Mouse (Mus musculus) natural killer cell, adult 2 months (primary cell): ENCODE data around the gene E030025P04Rik.

Experiments used
- DNase-seq, 2 experiments: peaks; one replicate each; pipeline ENCODE4 v3.0.0; 2022; ENCODE audit warnings: low spot score in 2 of 2

E030025P04Rik gene

DNA sequence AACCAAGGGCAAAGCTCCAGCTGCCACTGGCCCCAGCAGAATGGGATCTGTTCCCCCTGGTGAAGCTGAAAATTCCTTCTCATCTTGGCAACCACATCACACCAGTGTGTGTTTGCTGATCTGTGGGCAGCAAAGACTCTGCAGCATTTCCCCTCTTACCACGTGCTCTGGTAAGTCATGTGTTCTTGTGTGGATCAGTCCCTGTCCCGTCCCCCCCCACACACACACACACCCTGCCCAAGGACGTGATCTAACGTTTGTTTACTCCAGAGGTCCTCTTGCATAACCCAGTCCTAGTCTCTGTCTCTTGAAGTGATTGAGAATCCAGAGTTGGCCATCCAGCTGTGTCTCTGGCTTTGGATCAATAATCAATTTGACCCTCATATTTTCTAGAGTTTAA, at the start of gene E030025P04Rik:
Gene E030025P04Rik, minus strand, starts transcription at position 134 of the 400 bp plus-strand sequence.
- DNase-seq: no peak

DNA sequence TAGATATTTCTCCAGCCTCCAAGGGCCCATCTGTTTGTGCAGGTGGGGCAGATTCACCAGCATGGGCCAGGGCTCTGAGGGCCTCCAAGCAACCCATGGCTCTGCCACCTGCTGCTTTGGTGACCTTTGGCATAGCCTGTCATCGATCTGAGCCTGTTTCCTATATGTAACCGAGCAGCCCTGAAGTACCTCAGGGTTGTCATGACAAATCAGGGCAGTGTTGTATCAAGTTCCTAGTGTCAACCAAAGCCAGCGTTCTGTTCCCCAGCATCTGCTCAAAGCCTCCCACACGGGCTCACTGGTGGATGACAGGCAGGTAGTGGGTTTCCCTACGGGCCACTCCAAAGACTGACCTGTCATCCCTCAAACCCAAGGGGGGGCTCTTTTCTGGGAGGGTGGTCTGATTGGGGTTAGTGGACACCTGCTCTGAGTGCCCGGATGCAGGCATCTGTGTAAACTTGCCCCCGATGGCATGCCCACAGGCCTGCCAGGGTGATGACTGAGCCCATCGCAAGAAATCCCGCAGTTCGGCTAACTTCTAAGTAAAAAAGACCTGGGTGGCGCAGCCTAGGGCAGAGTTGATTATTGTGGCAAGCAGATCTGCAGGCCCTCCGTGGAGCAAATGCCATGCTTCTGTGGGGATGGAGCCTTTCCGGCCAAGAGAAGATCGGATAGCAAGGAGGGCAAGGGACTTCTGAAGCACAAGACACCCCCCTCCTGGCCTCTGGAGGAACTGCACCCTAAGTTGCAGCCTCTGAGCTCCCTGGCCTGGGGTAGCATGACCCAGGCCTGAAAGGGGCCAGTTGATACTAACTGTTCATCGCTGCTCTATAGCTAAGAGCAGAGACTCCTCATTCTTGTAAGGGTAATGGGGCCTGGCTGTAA, 48.7 kb upstream of the E030025P04Rik start:
- DNase-seq: peak; percentile 26 to 28

DNA sequence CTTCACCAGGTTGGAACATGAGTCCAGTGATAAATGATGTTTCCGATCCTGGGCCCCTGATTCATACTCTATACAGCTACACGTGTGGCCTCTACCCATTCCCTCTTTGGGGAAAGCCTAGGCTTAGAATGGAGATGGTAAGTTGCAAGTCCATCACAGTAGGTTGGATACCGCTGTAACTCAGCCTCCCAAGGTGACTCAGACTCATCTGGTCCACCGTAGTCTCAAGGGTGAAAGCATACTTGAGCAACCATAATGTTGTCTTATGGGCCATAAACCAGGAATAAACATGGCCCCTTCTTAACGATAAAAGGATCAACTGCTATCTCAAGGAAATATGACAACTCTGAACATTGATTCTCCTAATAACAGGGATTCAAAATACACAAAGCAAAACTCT, 44.1 kb upstream of the E030025P04Rik start:
- no peak for DNase-seq

DNA sequence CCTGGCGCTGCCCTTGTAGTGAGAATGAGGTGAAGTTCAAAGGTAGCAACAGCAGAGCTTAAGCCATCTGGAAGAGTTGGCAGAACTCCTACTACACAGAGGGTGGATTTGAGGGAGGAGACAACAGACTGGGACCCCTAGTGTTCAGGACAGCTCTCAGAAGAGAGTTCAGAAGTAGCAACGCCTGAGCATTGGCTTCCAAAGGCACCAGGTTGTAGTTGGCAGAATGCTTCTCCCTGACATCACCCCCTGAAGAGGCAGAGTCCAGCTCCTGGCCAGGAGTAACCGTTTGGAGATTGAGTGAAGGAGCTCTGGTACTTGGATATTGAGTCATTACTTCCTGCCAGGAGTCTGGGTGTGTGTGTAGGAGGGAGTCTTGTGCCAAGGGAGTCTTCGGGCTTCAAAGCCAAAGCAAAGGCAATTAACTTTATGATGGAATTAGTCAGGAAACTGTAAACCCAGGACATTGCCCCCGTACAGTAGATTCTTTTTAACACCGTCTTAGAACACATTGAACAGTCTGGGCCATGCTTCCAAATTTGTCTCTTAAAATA, 43.5 kb upstream of the E030025P04Rik start:
- no peak for DNase-seq

DNA sequence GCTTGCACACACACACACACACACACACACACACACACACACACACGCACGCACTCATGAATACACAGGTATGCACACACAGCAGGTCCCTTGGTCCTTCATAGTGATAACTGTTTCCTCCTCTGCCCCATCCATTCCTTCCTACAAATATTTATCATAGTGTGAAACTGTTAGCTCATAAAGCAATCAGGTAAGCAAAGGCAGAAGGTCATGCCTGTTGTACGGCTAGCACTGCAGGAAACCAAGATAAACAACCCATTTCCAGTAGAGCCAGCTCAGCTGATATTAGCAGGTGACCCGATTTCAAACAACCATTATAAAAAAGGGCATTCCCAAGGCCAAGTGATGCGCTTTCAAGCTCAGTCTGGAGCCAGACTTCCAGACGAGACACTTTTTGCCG, 36.9 kb upstream of the E030025P04Rik start:
- no peak for DNase-seq

DNA sequence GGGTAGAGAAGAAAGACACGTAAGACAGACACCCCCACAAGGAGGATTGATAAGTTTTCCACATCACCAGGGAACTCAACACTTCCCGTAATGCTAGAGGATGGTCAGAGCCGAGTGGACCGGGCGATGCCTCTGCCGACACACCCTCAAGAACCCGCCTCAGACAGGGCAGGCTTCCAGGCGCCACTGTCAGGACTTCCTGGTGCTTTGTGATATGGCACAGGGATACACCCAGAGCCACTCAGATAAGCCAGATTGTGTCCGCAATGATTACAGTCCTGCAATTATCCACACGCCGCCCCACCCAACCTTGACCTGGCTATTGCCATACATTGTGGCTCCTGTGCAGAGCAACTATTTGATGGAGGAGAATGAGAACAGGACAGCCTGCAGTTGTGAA, 36.1 kb upstream of the E030025P04Rik start:
- no peak for DNase-seq

DNA sequence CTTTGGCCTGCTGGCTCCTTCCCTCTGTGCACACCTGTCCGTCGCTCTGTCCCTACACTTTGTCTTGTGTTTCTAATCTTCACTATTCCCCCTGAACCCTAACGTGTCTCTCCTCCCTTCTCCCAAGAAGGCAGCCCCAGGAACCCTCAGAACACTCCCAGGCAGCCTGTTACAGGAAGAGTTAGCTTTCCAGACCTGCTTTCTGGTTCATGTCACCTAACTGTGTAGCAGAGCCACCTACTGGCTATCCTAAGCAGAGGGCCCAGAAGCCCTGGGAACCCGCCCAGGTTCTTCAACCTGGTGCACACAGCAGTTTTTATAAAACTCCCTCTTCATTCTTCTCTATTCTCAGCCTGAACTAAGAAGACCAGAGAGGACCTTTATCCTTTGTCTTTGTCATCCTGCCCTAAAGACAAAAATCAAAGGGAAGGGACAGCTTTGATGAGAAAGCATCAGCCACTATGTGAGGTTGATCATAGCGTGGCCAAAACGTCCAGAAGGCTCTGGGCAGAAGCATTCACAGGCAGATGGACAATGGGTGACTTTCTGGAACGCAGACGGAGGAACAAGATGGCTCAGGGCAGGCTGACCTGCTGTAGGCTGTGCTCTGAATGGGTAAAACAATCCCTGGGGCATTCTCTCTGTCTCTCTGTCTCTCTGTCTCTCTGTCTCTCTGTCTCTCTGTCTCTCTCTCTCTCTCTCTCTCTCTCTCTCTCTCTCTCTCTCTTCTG, 34.8 kb upstream of the E030025P04Rik start:
- no peak for DNase-seq

DNA sequence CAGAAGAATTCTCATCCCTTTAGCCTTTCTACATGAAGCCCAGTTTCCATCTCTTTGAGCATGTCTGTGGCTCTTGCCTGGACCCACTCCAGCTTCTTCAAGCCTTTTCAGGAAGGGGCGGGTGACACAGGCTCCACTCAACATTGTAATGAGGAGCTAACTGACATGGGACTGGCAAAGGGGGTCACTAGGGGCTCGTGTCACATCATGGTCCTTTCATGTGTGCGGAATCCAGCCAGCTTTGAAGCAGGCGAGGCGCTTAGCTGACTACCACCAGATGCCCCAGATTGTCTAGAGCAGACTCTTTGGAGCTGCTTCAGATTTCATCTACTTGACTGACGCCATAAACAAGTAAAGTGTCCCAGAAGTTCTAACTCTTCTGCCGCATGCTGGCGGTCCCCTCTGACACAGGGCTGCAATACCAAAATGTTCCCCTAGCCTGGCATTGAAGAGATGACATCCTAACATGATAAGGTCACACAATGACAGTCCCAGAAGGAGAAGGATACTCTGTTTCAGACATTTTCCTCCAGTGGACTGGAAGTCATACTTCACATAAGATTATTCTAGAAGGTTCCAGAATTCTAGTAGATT, 31.3 kb upstream of the E030025P04Rik start:
- DNase-seq: no peak

DNA sequence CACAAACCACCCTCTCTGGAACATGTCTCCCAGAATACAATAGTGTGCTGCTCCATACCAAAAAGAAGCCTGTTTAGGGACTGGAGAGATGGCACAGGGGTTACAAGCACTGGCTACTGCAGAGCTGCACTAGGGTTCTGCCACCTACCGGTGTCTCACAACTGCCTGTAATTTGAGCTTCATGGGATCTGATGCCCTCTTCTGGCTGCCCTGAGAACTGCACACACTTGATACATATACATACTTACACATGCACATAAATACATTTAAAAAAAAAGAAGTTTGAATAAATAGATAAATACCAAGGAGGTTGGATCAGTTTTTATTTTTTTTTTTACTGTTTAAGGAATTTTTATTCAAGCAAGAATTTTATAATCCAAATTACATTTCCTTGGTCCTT, 28.1 kb upstream of the E030025P04Rik start:
- DNase-seq: no peak

DNA sequence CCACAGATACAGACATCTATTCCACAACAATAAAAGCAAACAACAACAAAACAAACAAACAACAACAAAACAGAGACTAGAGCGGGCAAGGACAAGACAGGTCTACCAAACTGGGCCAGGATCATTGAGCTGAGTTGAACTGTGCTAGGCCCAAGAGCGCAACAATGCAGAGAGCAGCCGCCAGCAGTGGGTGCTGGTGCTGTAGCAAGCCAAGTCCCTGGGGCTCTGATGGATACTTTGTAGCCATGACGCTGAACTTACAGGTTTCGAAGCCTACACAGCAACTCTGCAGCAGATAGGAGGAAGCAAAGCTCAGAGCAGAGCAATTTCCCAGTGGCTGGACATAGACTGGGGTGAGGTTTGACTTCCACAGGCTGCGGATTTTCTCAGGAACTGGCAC, 26.6 kb upstream of the E030025P04Rik start:
- no peak for DNase-seq

DNA sequence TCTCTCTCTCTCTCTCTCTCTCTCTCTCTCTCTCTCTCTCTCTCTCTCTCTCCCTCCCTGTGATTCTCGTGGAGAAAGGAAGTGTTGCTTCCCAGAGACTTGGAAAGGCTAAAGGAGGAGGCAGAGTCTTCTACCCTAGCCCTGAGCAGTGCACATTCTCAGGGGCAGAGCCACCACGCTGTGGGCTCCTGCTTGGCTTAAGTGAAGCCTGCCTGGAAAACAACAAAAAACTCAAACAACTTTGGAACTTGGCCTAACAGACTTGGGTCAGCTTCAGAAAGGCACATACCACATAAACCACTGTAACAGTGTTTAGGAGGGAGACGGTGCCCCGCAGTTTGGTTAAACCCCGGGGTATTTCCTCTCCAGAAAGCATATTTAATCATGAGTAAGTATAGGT, 13.5 kb upstream of the E030025P04Rik start:
- DNase-seq: no peak

DNA sequence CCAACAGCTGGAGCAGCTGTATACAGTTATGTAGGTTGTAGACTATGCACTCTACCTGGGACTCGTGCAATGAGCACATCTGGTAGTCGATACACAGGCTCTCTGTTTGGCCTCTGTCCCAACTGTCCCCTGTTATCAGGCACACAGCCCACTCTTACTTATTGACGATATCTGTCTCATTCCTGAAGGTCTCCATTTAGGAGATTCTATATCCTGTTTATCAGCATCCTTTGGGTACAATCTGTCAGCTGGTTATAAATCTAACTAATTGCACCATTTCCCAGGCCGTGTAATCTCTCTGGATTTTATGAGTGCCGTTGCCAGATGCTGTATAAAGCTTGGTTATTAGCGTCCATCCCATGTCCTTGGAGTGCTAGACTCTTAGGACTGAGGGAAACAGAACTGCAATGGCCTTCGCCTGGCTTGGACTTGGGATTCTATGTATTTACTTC, 747 bp upstream of the E030025P04Rik start:
- no peak for DNase-seq

DNA sequence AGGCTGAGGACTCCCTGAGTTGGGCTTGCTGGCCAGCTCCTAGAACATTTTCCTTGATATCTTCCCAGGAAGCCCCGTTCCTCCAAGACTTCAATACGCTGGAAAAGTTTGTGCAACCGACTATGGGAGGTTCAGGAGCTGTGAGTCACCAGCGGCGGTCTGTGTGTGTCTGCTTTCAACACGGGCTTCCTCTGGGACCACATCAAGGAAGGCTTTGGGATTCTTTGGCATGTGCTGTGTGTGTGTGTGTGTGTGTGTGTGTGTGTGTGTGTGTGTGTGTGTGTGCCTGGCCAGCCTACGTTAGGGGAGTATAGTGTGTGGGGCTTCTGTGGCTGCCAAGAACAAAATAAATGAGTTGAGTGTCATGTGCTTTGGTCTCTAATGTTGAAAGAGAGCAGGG, 17.7 kb downstream of the E030025P04Rik start:
- no peak for DNase-seq

DNA sequence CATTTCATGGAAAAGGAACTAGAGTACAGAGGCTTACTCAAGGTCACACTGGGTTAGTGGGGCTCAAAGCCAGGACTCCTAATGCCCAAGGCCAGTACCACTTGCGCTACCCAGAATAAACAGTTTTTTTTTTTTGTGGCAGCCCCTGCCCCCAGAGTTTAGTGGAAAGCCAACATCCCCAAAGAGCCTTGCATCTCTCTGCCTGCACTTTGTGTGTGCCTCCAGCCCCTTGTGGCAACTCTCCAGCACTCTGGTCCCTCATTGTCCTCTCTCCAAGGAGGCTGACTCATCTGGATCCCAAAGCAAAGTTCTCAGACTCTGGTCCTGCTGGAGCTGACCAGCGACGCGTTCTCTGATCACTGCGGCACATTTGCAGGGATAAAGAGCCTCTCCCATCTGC, 18.7 kb downstream of the E030025P04Rik start:
- no peak for DNase-seq

DNA sequence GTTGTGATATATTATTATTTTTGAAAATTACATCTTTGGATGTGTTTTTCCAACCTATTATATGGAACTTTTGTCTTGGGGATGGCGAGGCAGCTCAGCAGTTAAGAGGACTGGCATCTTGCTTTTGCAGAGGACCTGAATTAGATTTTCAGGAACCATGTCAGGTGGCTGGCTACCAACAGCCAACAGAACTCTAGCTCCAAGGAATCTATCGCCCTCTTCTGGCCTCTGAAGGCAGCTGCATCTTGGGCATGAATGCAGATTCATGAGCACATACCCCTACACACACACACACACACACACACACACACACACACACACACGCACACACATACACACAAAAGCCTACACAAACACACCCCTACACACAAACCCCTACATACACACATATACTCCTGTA, 19.9 kb downstream of the E030025P04Rik start:
- DNase-seq: no peak

DNA sequence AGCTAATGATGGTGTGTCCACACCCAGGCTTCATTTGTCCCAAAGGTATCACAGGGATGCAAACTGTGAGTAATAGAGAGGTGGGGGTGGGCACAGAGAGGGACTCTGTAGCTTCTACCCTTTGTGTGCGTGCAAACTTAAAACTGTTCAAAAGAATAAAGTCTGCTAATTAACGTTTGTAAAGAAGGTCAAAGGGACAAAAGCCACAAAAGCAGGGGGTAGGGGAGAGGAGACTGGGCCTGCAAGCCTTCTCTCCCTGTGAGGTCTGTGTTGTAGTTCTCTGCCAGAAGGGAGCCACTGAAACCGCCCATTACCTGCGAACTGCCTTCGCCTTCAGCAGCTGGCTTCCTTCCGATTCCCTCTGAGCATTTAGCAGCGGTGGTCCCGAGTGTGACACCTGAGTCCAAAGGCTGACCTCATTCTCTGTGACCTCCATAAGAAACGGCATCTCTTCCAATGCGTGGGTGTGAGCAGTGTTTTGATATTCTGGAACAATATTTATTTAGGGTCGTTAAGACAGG, 34.3 kb downstream of the E030025P04Rik start:
- DNase-seq: no peak

DNA sequence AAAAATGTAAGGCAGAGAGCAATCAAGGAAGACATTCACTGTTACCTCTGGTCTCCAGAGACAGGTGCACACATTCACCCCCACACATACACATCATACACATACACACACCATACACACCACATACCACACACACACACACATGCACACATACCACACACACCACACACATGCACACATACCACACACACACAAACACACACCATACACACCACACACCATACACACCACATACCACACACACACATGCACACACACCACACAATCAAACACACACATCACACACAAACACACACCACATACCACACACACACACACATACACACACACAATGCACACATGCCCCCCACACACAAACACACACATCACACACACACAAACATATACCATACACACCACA, 35.1 kb downstream of the E030025P04Rik start:
- no peak for DNase-seq

DNA sequence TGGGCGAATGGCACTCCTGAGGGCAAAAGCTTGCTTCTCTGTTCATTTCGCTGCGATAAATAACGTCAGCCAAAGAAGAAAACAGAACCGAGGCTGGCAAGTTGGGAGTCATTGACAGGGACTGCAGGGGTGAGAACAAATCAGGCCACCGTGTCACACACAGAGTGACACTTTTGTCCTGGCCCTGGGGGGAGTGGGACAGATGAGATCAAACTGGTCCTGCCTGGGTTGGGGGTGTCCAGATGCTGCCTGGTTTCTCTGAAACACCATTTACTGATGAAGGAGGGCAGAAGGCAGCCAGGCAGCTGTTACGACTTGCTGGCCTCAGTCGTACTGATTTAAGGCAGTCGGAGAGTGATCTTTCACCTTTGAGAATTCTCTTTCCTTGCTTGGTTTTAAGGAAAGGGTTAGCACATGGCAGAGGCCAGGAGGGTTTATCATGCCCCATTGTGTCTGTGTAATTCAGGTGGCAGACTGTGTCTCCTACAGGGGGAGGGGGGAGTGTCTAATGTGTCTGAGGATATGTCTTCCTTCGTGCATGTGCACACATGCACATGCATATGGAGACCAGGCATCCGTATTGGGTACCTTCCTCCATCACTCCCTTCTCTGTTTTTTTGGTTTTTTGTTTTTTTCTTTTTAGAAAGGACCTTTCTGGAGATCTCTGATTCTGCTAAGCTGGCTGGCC, 36.5 kb downstream of the E030025P04Rik start:
- DNase-seq: no peak

DNA sequence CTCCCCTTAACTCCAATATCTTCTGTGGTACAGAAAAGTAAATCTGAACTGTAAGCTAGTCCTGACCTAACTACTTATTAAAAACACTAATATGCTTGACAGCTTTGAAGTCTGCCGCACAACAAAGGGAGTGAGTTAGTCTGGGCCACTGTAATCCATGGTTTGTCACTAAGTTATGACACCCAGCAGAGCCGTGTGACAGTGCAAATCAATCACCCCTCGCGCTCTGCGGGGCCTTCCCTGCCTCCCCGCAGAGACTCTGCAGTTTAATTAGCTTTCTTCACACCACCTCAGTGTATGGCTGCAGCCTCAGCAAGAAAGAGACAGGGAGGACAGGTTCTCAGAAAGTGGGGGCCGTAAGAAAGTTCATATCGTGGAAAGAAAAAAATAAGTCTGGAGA, 37.4 kb downstream of the E030025P04Rik start:
- DNase-seq: no peak

DNA sequence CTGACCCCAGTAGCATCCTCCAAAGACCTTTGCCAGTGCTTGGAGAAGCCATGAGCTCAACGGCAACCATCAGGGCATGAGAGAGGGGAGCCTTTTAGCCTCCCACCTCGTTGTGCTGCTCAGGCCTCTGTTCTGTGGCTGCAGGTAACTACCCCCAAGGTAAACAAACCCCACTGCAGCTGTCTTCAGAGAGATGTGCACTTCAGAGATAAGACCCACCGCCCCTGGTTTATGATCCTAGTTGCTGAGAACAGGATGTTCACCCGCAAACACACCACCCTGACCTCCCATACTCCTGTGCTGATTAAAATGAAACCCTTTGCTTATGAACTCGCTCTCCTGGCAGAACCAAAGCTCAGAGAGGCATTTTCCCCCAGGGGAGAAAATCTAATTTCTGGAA, 38.0 kb downstream of the E030025P04Rik start:
- DNase-seq: no peak

DNA sequence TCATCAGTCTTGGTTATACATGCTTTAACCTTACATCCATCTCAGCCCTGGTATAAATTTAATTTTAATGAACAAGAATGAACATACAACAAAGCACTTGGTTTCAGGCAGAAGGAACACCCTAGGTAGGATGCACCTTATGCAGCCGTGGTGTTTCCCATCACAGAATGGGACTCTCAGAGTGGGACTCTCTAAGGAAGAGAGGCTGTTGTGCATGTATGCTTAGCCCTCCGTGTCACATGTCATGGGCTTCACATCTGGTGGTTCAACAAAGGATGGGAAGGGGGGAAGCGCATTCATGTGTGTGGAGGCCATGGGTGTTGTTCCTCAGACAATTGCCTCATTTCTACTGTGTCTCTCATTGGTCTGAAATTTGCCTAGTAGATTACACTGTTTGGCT, 40.8 kb downstream of the E030025P04Rik start:
- DNase-seq: no peak
